Mouse (Mus musculus) heart, embryonic 10.5 days (tissue): ENCODE measurements around the gene Fsd1l. TPM values are rescaled to one million over a fixed set of nuclear protein-coding genes. Genes with fewer than 3 reads are reported as not detected.

Source experiments
- DNase-seq: peaks from one replicate; pipeline ENCODE4 v3.0.0-alpha.2; 2017; ENCODE audit warnings: low spot score
- H3K27ac ChIP-seq: fragments of 300-500 bp; sonication (generic); 2 replicates; pipeline ENCODE4 v1.5.1; 2016; ENCODE audit warnings: mild to moderate bottlenecking
- H3K27me3 ChIP-seq: fragments of 300-500 bp; sonication (generic); 2 replicates; pipeline ENCODE4 v1.6.1; 2016; ENCODE audit warnings: mild to moderate bottlenecking; ENCODE audit not compliant: poor library complexity, insufficient read depth, severe bottlenecking
- H3K36me3 ChIP-seq: fragments of 300-500 bp; sonication (generic); 2 replicates; pipeline ENCODE4 v1.6.1; 2016; ENCODE audit warnings: mild to moderate bottlenecking, moderate library complexity
- H3K4me1 ChIP-seq: fragments of 300-500 bp; sonication (generic); 2 replicates; pipeline ENCODE4 v1.6.1; 2016; ENCODE audit warnings: mild to moderate bottlenecking
- H3K4me3 ChIP-seq: fragments of 300-500 bp; sonication (generic); 2 replicates; pipeline ENCODE4 v1.5.1; 2016; ENCODE audit warnings: mild to moderate bottlenecking, moderate library complexity
- H3K9me3 ChIP-seq: fragments of 300-500 bp; sonication (generic); 2 replicates; pipeline ENCODE4 v1.6.1; 2016; ENCODE audit warnings: mild to moderate bottlenecking, moderate library complexity
- WGBS: fragments of 180-500 bp; shearing (Covaris S2); methylation state at CpG from one replicate; pipeline ENCODE4 v1.1.7; 2016; 5-methylcytosine and 5-hydroxymethylcytosine counted together
- polyA plus RNA-seq: library from polyadenylated mRNA; unstranded; fragments of >200 nt; fragmentation: Nextera tagmentation; extraction: Ambion mirVana; gene quantifications from 2 replicates; pipeline ENCODE4 v1.2.1, GENCODE M21; 2016

Fsd1l gene
- polyA plus RNA-seq, result 11.4 and 12.3 TPM in 2 replicates

DNA sequence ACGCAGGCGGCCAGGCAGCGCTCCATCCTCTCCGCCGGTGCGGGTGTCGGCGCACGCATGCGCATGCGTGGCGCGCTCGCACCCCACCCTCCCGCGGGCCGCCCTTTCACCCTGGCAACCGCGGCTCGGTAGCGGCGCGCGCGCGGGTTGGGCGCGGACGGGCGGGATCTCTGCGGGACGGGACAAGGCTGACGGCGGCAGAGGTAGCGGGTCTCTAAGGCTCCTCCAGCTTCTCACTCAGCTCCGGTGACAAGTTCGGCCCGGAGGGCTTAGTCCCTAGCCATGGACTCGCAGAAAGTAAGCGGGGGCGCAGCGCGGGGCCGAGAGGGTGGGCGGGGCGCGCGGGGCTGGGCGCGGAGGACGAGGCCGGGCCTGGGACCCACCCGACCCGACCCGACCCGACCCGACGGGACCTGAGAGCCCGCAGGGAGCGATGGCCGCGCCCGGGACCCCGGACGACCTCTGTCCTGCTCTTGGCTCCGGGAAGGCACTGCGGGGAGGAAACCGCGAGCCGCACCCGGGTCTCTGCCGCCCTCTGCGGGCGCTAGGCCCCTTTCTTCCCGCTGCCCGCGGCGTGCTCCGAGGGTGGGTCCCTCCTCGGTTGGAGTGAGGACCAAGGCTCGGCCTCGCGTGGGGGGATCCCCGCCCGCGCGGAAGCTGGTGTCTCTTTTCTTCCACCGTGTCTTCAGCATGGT is at the start of gene Fsd1l:
Fsd1l (plus strand) TSS at position 156 of the 695 bp plus-strand sequence.
- under 1% methylated on average over 88 of the region's 88 CpGs for WGBS
- peak; percentile 85 for DNase-seq
- H3K27ac ChIP-seq, result peak within 1 kb of the TSS; percentile 94

DNA sequence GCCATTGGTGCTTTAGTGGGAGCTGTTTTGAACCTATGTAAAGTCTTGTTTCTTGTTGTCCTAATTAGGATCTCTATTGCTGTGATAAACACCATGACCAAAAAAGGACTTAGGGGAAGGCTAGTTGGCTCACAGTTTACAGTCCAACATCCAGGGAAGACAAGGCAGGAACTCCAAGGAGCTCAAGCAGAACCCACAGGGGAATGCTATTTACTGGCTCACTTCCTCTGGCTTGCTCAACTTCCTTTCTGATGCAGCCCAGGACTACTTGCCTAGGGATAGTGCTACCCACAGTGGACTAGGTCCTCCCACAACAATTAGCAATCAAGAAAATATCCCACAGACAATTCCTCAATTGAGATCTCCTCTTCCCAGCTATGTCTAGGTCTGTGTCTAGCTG is 43.6 kb upstream of the Fsd1l start:
- H3K27me3 ChIP-seq, result no peaks in the 10 kb centered on the region
- 0 out of 2 replicates have a peak, but pooled peaks cover 4% of the 10 kb centered on the region for H3K4me1 ChIP-seq
- H3K4me3 ChIP-seq, result no peak overlapping the region
- DNase-seq, result no peak
- no peaks in the 10 kb centered on the region for H3K9me3 ChIP-seq
- no peak overlapping the region for H3K27ac ChIP-seq
- no peaks in the 10 kb centered on the region for H3K36me3 ChIP-seq

More for the DNA sequence above, at the start of gene Fsd1l:
- Histone ChIP-seq H3K27me3 (peaks cover 12% of the 10 kb centered on the region; the same call in 1 of the 2 replicates), H3K36me3 (no peaks in the 10 kb centered on the region), H3K4me1 (peaks cover 11% of the 10 kb centered on the region; the same call in 1 of the 2 replicates), H3K9me3 (no peaks in the 10 kb centered on the region), H3K4me3 (peak within 1 kb of the TSS; percentile 94)

DNA sequence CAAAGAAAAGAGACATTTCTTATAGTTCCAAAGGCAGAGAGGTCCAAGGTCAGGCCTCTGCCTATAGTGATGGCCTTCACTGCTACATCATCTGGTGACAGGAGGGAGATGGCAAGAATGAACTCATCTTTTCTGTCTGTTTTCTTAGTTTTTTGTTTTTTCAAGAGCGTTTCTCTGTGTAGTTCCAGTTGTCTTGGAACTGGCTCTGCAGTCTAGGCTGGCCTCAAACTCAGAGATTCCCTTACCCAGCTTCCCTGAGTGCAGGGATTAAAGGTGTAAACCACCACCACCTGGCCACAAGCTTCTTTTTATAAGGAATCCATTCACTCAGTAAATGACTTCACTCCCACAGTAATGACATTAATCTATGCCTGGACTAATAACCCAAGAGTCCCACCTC is 42.3 kb upstream of the Fsd1l start:
- no peaks in the 10 kb centered on the region for H3K9me3 ChIP-seq
- no peaks in the 10 kb centered on the region for H3K36me3 ChIP-seq
- H3K27me3 ChIP-seq, result no peaks in the 10 kb centered on the region
- peaks cover 4% of the 10 kb centered on the region; the same call in 1 of the 2 replicates for H3K4me1 ChIP-seq
- 72% methylated on average over 1 of the region's 1 CpGs for WGBS
- no peak overlapping the region for H3K27ac ChIP-seq
- DNase-seq, result no peak
- H3K4me3 ChIP-seq, result no peak overlapping the region

DNA sequence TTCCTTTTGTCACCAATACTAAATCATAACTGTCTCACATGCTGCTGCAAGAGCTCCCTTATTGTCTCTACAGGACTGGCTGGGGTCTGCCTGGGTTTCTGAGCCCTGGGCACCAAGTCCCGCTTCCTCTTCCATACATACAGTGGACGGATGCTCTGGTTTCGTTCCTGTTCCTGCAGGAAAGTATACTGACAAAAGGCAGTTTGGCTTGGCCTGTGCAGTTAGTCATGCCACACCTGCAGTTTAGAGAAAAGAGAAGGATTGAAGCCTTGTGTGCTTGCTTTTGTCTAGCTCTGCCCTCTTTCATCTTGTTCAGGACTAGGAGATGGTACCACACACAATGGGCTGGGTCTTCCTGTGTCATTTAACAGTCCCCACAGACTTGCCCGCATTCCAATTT is 41.8 kb upstream of the Fsd1l start:
- no peak overlapping the region for H3K27ac ChIP-seq
- H3K4me1 ChIP-seq, result peaks cover 6% of the 10 kb centered on the region; the same call in 1 of the 2 replicates
- no peak for DNase-seq
- WGBS, result 89% methylated on average over 4 of the region's 4 CpGs
- H3K9me3 ChIP-seq, result no peaks in the 10 kb centered on the region
- no peak overlapping the region for H3K4me3 ChIP-seq
- H3K27me3 ChIP-seq, result no peaks in the 10 kb centered on the region
- no peaks in the 10 kb centered on the region for H3K36me3 ChIP-seq

DNA sequence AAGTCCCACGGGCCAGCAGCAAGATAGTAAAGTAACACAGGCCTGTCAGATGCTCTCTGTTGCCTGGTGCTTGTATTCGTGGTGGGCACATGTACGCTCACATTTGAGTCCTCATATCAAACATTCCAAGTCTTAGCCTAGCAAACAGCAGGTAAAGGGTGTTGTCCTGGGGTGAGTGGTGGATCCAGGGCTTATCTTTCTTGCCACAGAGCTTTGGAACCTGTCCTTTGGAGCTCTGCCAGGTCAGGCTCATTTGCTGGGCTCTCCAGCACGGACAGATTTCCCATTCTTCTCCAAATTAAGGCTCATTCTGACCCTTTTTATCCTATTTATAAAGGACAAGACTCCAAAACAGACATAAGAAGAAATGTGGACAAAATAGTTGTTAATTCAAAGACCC is 41.1 kb upstream of the Fsd1l start:
- no peak overlapping the region for H3K4me3 ChIP-seq
- DNase-seq, result no peak
- H3K9me3 ChIP-seq, result no peaks in the 10 kb centered on the region
- no peaks in the 10 kb centered on the region for H3K36me3 ChIP-seq
- H3K27ac ChIP-seq, result no peak overlapping the region
- no peaks in the 10 kb centered on the region for H3K27me3 ChIP-seq
- WGBS, result 65% methylated on average over 4 of the region's 4 CpGs
- H3K4me1 ChIP-seq, result peaks cover 6% of the 10 kb centered on the region; the same call in 1 of the 2 replicates

DNA sequence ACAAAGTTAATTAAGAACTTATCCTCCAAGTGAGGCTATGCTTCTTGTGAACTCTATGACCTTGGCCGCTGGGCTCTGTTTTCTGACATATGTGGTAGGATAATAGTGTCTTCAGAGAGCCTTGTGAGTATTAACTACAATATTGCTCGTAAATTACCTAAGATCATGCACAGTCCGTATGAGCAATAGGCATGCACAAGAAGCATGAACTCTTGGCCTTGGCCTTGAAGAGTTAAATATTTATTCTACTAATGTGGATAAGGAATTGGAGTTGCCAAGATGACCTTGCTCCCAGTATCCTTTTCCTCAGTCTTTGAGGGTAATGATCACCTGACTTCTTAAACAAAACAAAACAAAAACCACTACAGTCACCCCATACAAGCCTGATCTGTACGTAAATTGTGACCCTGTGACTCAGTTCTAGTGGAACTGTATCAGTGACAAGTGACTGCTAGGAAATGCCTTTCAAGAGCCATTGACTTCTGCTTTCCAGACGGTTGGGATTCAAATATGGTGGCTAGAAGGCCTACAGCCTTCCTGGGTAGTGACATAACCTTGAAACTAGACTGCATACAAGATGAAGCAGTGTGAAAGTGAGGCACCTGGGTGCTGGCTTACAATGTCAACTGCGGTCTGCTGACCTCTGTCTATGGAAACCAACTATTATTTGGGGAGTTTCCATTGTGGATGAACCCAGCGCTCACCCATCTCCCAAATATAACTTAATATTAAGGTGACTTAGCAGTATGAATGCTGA is 40.4 kb upstream of the Fsd1l start:
- no peak for DNase-seq
- 83% methylated on average over 7 of the region's 7 CpGs for WGBS
- H3K4me1 ChIP-seq, result peaks cover 6% of the 10 kb centered on the region; the same call in 1 of the 2 replicates
- no peak overlapping the region for H3K4me3 ChIP-seq
- no peaks in the 10 kb centered on the region for H3K36me3 ChIP-seq
- H3K9me3 ChIP-seq, result no peaks in the 10 kb centered on the region
- H3K27me3 ChIP-seq, result no peaks in the 10 kb centered on the region
- no peak overlapping the region for H3K27ac ChIP-seq

DNA sequence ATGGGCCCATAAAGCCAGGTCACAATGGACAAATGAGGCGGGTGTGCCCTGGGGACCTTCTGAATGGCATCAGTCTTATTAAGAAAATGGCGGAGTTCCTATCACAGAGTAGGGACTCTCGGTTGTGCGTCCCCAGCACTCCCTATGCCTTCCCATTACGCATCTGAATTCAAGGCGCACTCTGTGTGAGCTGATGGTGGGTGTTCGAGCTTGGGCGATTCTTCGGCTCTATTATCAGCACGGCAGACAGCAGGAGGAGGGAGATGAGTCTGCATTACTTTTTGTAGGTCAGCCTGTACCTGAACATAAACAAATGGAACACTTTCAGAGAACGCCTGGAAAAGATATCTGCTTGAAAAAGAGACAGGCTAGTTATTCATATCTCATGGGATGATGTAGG is 39.7 kb upstream of the Fsd1l start:
- H3K27ac ChIP-seq, result no peak overlapping the region
- DNase-seq, result no peak
- no peak overlapping the region for H3K4me3 ChIP-seq

DNA sequence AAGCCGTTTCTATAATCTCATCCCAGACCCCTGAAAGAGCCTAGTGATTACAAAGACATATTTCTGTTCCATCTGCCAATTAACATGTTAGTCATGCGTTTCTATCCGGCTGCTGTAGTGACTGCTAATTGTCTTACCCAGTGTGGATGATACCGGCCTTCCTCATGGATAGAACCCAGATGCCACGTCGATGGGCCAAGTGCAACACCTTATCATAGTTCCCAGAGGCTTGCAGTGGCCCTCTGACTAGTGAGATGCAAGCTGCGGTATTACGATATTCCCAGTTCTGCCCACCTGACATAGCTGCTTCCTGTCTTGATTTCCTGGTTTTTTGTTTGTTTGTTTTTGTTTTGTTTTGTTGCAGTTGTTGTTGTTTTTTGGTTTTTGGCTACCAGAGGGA is 39.3 kb upstream of the Fsd1l start:
- no peaks in the 10 kb centered on the region for H3K36me3 ChIP-seq
- WGBS, result 60% methylated on average over 8 of the region's 8 CpGs
- peaks cover 6% of the 10 kb centered on the region; the same call in 1 of the 2 replicates for H3K4me1 ChIP-seq
- no peak overlapping the region for H3K27ac ChIP-seq
- DNase-seq, result no peak
- no peaks in the 10 kb centered on the region for H3K27me3 ChIP-seq
- H3K4me3 ChIP-seq, result no peak overlapping the region
- H3K9me3 ChIP-seq, result no peaks in the 10 kb centered on the region

More for the DNA sequence above, 39.7 kb upstream of the Fsd1l start:
- no peaks in the 10 kb centered on the region for H3K27me3 ChIP-seq
- no peaks in the 10 kb centered on the region for H3K36me3 ChIP-seq
- no peaks in the 10 kb centered on the region for H3K9me3 ChIP-seq
- peaks cover 6% of the 10 kb centered on the region; the same call in 1 of the 2 replicates for H3K4me1 ChIP-seq
- WGBS, result 79% methylated on average over 11 of the region's 11 CpGs

DNA sequence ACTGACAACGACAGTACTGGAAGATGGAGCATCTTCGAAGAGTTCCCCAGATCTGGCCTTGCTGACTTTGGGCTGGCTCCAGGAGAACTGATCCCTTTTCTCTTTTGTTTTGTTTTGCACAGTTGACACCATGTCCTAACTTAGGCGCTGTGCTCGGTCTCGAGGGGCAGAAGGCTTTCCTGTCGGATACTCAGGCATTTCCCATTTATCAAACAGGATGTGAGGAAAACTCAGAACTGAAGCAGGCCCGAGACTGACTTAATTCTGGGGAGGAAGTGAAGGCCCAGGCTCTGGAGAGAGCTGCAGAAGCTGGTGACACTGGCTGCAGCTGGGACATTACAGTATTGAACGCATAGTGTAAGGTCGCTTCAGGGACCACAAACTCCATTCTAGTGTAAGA is 38.9 kb upstream of the Fsd1l start:
- Histone ChIP-seq H3K36me3 (no peaks in the 10 kb centered on the region), H3K4me1 (peaks cover 6% of the 10 kb centered on the region; the same call in 1 of the 2 replicates), H3K27ac (no peak overlapping the region; the same call in 1 of the 2 replicates), H3K27me3 (no peaks in the 10 kb centered on the region), H3K4me3 (no peak overlapping the region), H3K9me3 (no peaks in the 10 kb centered on the region)
- no peak for DNase-seq
- WGBS, result 47% methylated on average over 9 of the region's 9 CpGs

DNA sequence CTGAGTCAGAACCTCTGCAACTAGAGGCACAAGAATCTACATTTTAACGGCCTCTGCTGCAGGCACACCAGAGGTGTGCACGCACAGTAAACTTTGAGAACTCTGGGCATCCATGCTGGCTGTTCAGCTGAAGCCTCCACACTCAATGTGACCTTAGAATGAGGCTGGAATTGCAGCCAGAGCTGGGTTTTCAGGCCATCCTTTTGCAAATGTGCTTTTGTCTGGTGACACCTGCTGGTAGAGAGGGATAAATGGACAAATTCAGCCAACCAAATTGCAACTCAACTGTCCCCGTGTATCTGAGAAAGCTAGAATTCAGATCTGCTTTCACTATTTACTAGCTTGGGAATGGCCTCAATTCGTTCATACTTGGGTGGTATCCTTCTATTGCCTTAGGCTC is 37.1 kb upstream of the Fsd1l start:
- no peaks in the 10 kb centered on the region for H3K36me3 ChIP-seq
- no peaks in the 10 kb centered on the region for H3K27me3 ChIP-seq
- H3K4me3 ChIP-seq, result no peak overlapping the region
- DNase-seq, result peak; percentile 78
- 37% methylated on average over 4 of the region's 4 CpGs for WGBS
- H3K9me3 ChIP-seq, result no peaks in the 10 kb centered on the region
- peaks cover 6% of the 10 kb centered on the region; the same call in 1 of the 2 replicates for H3K4me1 ChIP-seq
- H3K27ac ChIP-seq, result no peak overlapping the region

DNA sequence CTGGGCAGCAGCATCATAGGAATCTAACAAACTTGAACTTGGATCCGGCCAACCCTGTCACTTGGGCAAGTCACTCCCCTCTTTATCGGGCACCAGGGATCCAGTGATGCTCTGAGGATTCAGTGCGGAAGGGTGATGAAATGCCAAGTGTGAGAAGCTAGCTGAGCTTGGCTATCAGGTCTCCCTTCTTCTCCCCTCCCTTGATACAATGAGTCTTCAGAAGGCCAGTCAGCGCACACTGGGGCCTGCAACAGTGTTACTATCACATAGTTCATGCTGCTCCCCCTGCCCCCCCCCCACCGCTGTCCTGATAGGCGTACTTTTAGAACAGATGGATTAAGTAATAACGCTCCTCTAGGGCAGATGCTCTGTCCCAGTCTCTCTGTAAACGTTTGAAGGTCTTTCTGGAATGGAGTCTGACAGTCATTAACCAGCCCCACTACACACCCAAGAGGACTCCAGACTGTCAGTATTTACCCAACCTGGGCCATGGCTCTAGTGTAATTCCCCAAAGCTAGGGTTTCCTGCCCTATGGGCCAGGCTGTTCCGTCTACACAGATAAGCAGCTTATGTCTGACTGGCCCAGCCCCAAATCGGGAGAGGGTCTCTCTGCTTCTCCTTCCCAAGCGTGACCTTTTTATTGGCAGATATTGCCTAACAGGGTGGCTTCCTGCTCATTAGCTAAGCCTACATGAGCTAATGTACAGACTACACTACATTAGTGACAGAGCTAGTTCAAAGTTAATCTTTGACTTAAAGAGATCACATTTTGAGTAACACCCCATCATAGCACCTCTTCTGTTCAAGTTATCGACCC is 35.8 kb upstream of the Fsd1l start:
- no peak for DNase-seq
- no peak overlapping the region for H3K27ac ChIP-seq
- no peaks in the 10 kb centered on the region for H3K36me3 ChIP-seq
- H3K9me3 ChIP-seq, result no peaks in the 10 kb centered on the region
- H3K4me1 ChIP-seq, result peaks cover 6% of the 10 kb centered on the region; the same call in 1 of the 2 replicates
- H3K4me3 ChIP-seq, result no peak overlapping the region
- H3K27me3 ChIP-seq, result no peaks in the 10 kb centered on the region
- WGBS, result 74% methylated on average over 12 of the region's 12 CpGs

DNA sequence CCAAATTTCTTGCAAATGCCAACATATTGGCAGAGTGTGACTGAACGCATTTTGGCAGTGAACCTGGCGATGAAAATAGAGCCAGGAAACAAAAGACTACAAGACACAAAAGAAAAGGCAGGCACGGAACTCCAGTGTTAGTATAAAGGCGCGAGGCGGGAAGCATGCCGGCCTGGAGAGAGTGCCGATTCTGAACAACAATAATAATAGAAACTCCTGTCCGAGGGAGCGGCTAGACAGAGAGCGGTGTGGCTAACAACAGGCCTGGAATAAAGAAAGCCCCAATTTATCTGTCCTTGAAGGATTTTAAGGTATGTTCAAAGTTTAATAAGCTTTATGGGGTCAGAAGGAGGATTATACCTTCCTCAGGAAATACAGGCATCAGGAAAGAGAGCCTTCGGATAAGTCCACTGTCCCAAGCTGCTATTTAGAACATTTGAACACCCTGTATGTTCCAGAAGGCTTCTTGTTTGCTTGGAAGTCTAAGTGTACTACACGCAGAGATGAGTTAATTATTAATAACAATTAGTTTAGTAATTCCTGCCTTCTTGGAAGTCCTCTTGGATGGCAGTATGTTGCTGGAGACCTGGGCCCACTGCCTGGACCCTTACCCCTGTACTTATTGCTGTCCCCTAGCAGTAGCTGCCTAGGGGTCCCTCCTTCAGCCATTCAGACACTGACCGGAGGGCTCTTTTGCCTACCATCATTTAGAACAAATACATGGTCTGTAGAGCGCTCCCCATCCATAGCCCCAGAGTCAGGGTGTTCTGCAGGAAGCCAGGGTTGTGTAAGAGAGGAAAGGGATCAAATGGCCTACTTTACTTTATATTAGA is 35.0 kb upstream of the Fsd1l start:
- no peak for DNase-seq

More for the DNA sequence above, 35.0 kb upstream of the Fsd1l start:
- Histone ChIP-seq H3K9me3 (no peaks in the 10 kb centered on the region), H3K36me3 (no peaks in the 10 kb centered on the region), H3K4me3 (no peak overlapping the region), H3K4me1 (peaks cover 5% of the 10 kb centered on the region; the same call in 1 of the 2 replicates), H3K27me3 (no peaks in the 10 kb centered on the region), H3K27ac (no peak overlapping the region)
- WGBS, result 79% methylated on average over 15 of the region's 15 CpGs
